Comparison of ENCODE assay signal across 11 mouse cellular contexts in genomic region chr9:83385301-83385700, GRCm38 (mm10).
"Had no signal": no experiment of that assay in that cellular context is flagged by ENCODE, and none has a peak within 500 bp of the region (broad histone marks: within the 10 kb centered on the region; RNA-seq: fewer than 3 reads in every experiment).

No protein-coding gene starts in this region.

- H3K27ac ChIP-seq: kidney, postnatal 0 days; limb, embryonic 13.5 days; liver, embryonic 14.5 days; midbrain, embryonic 13.5 days; stomach, postnatal 0 days had no signal

- H3K9me3 ChIP-seq: limb, embryonic 13.5 days; midbrain, embryonic 13.5 days had no signal

- H3K9ac ChIP-seq: limb, embryonic 13.5 days; liver, embryonic 14.5 days; midbrain, embryonic 13.5 days had no signal

- H3K4me3 ChIP-seq: limb, embryonic 13.5 days; midbrain, embryonic 13.5 days had no signal

- H3K36me3 ChIP-seq: limb, embryonic 13.5 days; midbrain, embryonic 13.5 days had no signal

- DNase-seq: kidney, adult 9 months; left cerebral cortex, postnatal 4 days; lung, adult 18-20 months; right cerebral cortex, adult 18-20 months; right cerebral cortex, postnatal 25 days; thymus, postnatal 4 days had no signal

- H3K4me2 ChIP-seq: limb, embryonic 13.5 days; midbrain, embryonic 13.5 days had no signal

- H3K27me3 ChIP-seq: limb, embryonic 13.5 days; midbrain, embryonic 13.5 days had no signal
